Mouse (Mus musculus) small intestine, adult 2 months (tissue): Measurements from ENCODE around the gene Wfdc1.

ENCODE experiments used
- CTCF ChIP-seq: fragments of 200-500 bp; IDR thresholded peaks from 2 replicates; pipeline ENCODE4 v1.5.1; 2012; ENCODE audit warnings: low read depth, mild to moderate bottlenecking, control low read depth, inconsistent platforms, low read length, moderate library complexity, mixed read lengths; ENCODE audit not compliant: insufficient replicate concordance, insufficient read length; ENCODE audit errors: extremely low read depth
- POLR2A ChIP-seq: fragments of 200-500 bp; IDR thresholded peaks from 2 replicates; pipeline ENCODE4 v1.6.1; 2012; ENCODE audit warnings: low read depth, mild to moderate bottlenecking, control low read depth, inconsistent platforms, low read length, moderate library complexity

GRCm38 (mm10) chr8:119732072-119732471 lies 65.9 kb downstream of the Wfdc1 start:
- TF ChIP-seq POLR2A, result no peak
- no peak for TF ChIP-seq CTCF
